Mouse (Mus musculus) midbrain, postnatal 0 days (tissue): Measurements from ENCODE around the gene Wwtr1. TPM values are rescaled to one million over a fixed set of nuclear protein-coding genes. Genes with fewer than 3 reads are reported as not detected.

Source experiments
- ATAC-seq: fragments of 200-750 bp; cut with Nextera tagmentation; 2 replicates; pipeline ENCODE4 v1.8.0; 2017; ENCODE audit warnings: moderate number of reproducible peaks, mild to moderate bottlenecking, moderate TSS enrichment, moderate library complexity; ENCODE audit not compliant: low FRiP score
- DNase-seq: peaks from one replicate; pipeline ENCODE4 v3.0.0-alpha.2; 2015; ENCODE audit warnings: low spot score
- H3K27ac ChIP-seq: fragments of 300-500 bp; sonication (generic); 2 replicates; pipeline ENCODE4 v1.5.1; 2014; ENCODE audit warnings: low read depth, mild to moderate bottlenecking, low read length, mixed read lengths
- H3K27me3 ChIP-seq: fragments of 300-500 bp; sonication (generic); 2 replicates; pipeline ENCODE4 v1.6.1; 2014; ENCODE audit warnings: low read length, control low read depth, mixed read lengths; ENCODE audit not compliant: insufficient read depth
- H3K36me3 ChIP-seq: fragments of 300-500 bp; sonication (generic); 2 replicates; pipeline ENCODE4 v1.6.1; 2014; ENCODE audit warnings: low read length, control low read depth, mixed read lengths; ENCODE audit not compliant: insufficient read depth
- H3K4me1 ChIP-seq: fragments of 300-500 bp; sonication (generic); 2 replicates; pipeline ENCODE4 v1.6.1; 2014; ENCODE audit warnings: mild to moderate bottlenecking, control low read depth, antibody characterized with exemption, low read length, mixed read lengths; ENCODE audit not compliant: insufficient read depth
- H3K4me2 ChIP-seq: fragments of 300-500 bp; sonication (generic); 2 replicates; pipeline ENCODE4 v1.6.1; 2014; ENCODE audit warnings: low read depth, mild to moderate bottlenecking, low read length, mixed read lengths; ENCODE audit not compliant: poor library complexity, severe bottlenecking
- H3K4me3 ChIP-seq: fragments of 300-500 bp; sonication (generic); 2 replicates; pipeline ENCODE4 v1.5.1; 2014; ENCODE audit warnings: low read depth, mild to moderate bottlenecking, low read length, moderate library complexity
- H3K9ac ChIP-seq: fragments of 300-500 bp; sonication (generic); replicated peaks from 2 replicates; pipeline ENCODE4 v1.6.1; 2014; ENCODE audit warnings: mild to moderate bottlenecking, low read length, moderate library complexity, mixed read lengths; ENCODE audit not compliant: poor library complexity, severe bottlenecking
- H3K9me3 ChIP-seq: fragments of 300-500 bp; sonication (generic); 2 replicates; pipeline ENCODE4 v1.6.1; 2016; ENCODE audit warnings: low read length, control low read depth
- CTCF ChIP-seq: IDR thresholded peaks from 2 replicates; pipeline ENCODE4 v1.5.1; 2016; ENCODE audit warnings: antibody characterized with exemption, mild to moderate bottlenecking
- WGBS: fragments of 180-500 bp; shearing (Covaris S2); extraction: QIAGEN DNeasy Blood & Tissue Kit; methylation state at CpG from one replicate; pipeline ENCODE4 v1.1.7; 2014; 5-methylcytosine and 5-hydroxymethylcytosine counted together
- polyA plus RNA-seq: library from polyadenylated mRNA; unstranded; fragments of >200 nt; fragmentation: Nextera tagmentation; extraction: Ambion mirVana; gene quantifications from 2 replicates; pipeline ENCODE4 v1.2.1, GENCODE M21; 2015
- total RNA-seq: library from RNA; depleted of rRNA; stranded (reverse); fragments of >200 nt; gene quantifications from 2 replicates; pipeline ENCODE4 v1.2.3, GENCODE M21; 2014

The Wwtr1 gene
- total and polyA plus RNA-seq, 2 experiments from 2014 or later: 8.6 to 27.2 TPM

DNA sequence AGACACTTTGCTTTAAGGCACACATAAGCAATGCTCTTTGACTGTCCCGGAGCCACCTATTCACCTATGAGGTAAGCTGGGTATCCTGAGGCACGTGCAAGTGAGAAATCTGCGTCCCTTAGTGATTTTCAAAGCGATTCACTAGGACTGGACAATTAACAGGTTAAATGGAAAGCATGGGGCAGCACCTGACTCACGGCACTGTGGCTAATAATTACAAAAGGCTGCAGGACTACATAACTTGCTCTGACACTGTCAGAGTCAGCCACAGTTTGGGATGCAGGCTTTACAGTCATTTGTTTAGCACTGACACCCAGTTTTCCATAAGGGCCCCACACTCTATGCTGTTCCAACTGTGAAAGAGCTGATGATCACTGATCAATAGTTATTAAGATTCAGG, 9.1 kb downstream of the Wwtr1 start:
- no peak overlapping the region for H3K4me3 ChIP-seq
- H3K27me3 ChIP-seq: no peaks in the 10 kb centered on the region
- no peak for TF ChIP-seq CTCF
- no peak overlapping the region for H3K9ac ChIP-seq
- no peak overlapping the region for H3K27ac ChIP-seq
- H3K4me1 ChIP-seq: no peaks in the 10 kb centered on the region
- DNase-seq (no peak), ATAC-seq (no peak)
- 88% methylated on average over 5 of the region's 5 CpGs for WGBS
- H3K9me3 ChIP-seq: no peaks in the 10 kb centered on the region
- H3K36me3 ChIP-seq: no peaks in the 10 kb centered on the region
- no peak overlapping the region for H3K4me2 ChIP-seq

DNA sequence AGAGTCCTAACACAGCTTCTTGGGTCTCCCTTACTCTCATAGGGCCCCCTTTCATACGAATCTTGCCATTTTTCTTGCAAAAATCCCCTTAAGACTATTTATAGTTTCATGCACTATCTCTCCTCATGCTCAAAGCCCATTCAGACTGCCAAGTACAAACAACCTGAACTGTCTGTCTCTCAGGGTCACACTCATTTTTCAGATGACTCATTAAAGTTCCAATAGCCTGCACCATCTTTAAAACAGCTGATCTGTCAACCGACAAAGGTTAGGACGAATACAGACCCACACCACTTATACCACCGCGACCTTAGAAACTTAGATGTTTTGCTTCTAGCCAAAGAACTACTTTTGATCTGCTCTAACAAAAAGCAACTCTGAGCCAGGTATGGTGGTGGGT, 12.1 kb downstream of the Wwtr1 start:
- H3K4me2 ChIP-seq: no peak overlapping the region
- H3K27me3 ChIP-seq: no peaks in the 10 kb centered on the region
- no peak overlapping the region for H3K9ac ChIP-seq
- DNase-seq (no peak), ATAC-seq (no peak)
- no peak overlapping the region for H3K27ac ChIP-seq
- no peak for TF ChIP-seq CTCF
- no peak overlapping the region for H3K4me3 ChIP-seq
- no peaks in the 10 kb centered on the region for H3K4me1 ChIP-seq
- no peaks in the 10 kb centered on the region for H3K9me3 ChIP-seq
- WGBS: 94% methylated on average over 5 of the region's 5 CpGs
- no peaks in the 10 kb centered on the region for H3K36me3 ChIP-seq

DNA sequence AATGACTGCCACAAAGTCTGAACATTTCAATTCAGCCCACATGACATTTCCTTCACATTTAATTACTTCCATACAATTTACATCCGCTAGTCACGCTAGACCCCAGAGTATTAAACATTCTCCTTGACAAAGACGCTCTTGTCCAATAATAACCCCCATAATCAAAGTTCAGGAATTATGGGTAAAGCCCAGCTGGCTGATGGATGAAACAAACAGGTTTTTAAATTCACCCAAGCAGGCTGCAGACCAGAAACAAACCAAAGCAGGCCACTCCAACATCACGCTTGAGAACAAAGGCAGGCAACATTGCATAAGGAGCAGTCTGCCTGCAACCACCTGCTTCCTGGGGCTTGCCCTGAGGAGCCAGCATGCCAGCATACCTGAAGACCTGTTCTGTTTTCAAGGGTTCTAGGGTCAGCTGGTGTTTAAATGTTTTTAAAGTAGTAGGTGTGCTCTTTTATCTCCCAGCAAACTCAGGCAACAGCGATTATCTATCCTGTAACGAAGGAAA, 12.7 kb downstream of the Wwtr1 start:
- no peaks in the 10 kb centered on the region for H3K9me3 ChIP-seq
- TF ChIP-seq CTCF: no peak
- ATAC-seq (no peak), DNase-seq (no peak)
- H3K27me3 ChIP-seq: no peaks in the 10 kb centered on the region
- H3K4me2 ChIP-seq: no peak overlapping the region
- no peak overlapping the region for H3K9ac ChIP-seq
- no peaks in the 10 kb centered on the region for H3K36me3 ChIP-seq
- H3K4me3 ChIP-seq: no peak overlapping the region
- no peak overlapping the region for H3K27ac ChIP-seq
- H3K4me1 ChIP-seq: no peaks in the 10 kb centered on the region
- WGBS: 64% methylated on average over 6 of the region's 6 CpGs

DNA sequence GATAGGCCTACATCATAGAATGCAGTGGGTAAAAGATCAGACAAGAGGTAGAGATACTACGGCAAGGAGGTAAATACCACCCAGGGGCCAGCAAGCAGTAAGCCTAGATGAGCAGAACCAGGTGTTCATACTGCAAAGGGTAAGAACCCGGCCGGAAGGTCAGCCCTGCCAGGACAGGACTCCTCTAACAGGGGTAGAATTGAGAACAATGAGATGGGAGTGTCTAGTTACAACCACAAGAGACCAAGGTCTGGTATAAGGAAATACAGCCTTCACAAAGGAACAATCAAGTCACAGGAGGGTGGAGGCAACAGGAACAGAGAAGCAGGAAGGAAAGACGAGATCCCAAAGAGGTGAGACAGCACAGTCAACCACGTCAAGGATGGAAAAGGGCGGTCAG, 16.9 kb downstream of the Wwtr1 start:
- H3K4me3 ChIP-seq: no peak overlapping the region
- no peak for DNase-seq
- no peak overlapping the region for H3K9ac ChIP-seq
- H3K9me3 ChIP-seq: no peaks in the 10 kb centered on the region
- H3K4me1 ChIP-seq: no peaks in the 10 kb centered on the region
- 94% methylated on average over 6 of the region's 6 CpGs for WGBS
- no peaks in the 10 kb centered on the region for H3K36me3 ChIP-seq
- no peak for TF ChIP-seq CTCF
- H3K27ac ChIP-seq: no peak overlapping the region
- H3K4me2 ChIP-seq: no peak overlapping the region
- ATAC-seq: no peak
- H3K27me3 ChIP-seq: no peaks in the 10 kb centered on the region

DNA sequence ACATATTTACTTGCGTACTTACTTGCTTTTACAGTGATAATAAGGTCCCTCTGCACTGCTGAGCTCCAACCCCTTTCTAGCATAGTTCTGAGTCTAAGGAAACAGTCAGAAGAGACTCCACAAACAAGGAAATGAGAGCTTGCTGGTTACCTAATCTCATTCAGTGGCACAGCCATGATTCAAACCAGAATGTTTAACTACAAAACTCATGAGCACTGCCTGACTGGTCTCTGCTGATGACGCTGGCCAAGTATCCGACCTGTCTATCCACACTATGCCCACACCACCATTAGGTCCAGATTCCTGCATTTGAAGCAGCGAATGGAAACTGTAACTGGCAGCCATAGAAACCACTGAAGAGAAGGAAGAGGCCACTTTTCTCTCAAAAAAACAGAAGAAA, 18.3 kb downstream of the Wwtr1 start:
- DNase-seq: no peak
- H3K36me3 ChIP-seq: no peaks in the 10 kb centered on the region
- ATAC-seq: no peak
- no peak overlapping the region for H3K27ac ChIP-seq
- no peaks in the 10 kb centered on the region for H3K4me1 ChIP-seq
- H3K4me3 ChIP-seq: no peak overlapping the region
- H3K4me2 ChIP-seq: no peak overlapping the region
- TF ChIP-seq CTCF: no peak
- no peaks in the 10 kb centered on the region for H3K9me3 ChIP-seq
- no peaks in the 10 kb centered on the region for H3K27me3 ChIP-seq
- no peak overlapping the region for H3K9ac ChIP-seq
- WGBS: 92% methylated on average over 4 of the region's 4 CpGs

DNA sequence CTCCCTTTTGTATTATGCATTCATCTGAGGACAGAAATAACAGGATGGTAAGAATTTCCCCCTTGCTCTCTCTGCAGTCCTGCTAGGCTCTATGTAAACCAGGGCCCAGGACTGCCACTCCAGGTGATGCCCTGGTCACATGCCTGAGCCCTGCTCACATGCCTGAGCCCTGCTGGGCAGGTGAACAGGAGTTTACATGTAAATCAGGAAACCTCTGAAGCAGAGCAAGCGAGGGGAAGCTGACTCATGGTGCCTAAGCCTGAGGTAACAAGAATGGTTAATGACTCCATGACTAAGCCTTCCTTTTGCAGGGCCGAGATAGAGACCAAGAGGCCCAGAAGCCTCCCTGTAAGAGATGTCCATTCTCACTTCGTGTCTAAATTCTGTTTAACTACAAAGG, 20.1 kb downstream of the Wwtr1 start:
- H3K4me2 ChIP-seq: no peak overlapping the region
- H3K27me3 ChIP-seq: no peaks in the 10 kb centered on the region
- 58% methylated on average over 3 of the region's 3 CpGs for WGBS
- H3K36me3 ChIP-seq: no peaks in the 10 kb centered on the region
- ATAC-seq (no peak), DNase-seq (no peak)
- no peak overlapping the region for H3K27ac ChIP-seq
- TF ChIP-seq CTCF: no peak
- H3K9me3 ChIP-seq: no peaks in the 10 kb centered on the region
- no peaks in the 10 kb centered on the region for H3K4me1 ChIP-seq
- H3K9ac ChIP-seq: no peak overlapping the region
- no peak overlapping the region for H3K4me3 ChIP-seq
